Mouse (Mus musculus) small intestine, adult 2 months (tissue): ENCODE data around the gene Klk1b5. TPM values are rescaled to one million over a fixed set of nuclear protein-coding genes. Genes with fewer than 3 reads are reported as not detected.

ENCODE experiments used
- H3K27ac ChIP-seq: fragments of 200-500 bp; 2 replicates; pipeline ENCODE4 v1.5.1; 2012; ENCODE audit warnings: low read depth, low read length, control low read depth, inconsistent platforms; ENCODE audit not compliant: insufficient read depth
- H3K27me3 ChIP-seq: fragments of 200-500 bp; 2 replicates; pipeline ENCODE4 v1.6.1; 2012; ENCODE audit warnings: mild to moderate bottlenecking, moderate library complexity, low read length, inconsistent platforms; ENCODE audit not compliant: control insufficient read depth, insufficient read depth
- H3K36me3 ChIP-seq: fragments of 200-500 bp; 2 replicates; pipeline ENCODE4 v1.6.1; 2012; ENCODE audit warnings: mild to moderate bottlenecking, low read length, control low read depth, inconsistent platforms; ENCODE audit not compliant: control insufficient read depth, insufficient read depth
- H3K4me1 ChIP-seq: fragments of 200-500 bp; 2 replicates; pipeline ENCODE4 v1.6.1; 2012; ENCODE audit warnings: low read length, inconsistent platforms, mixed read lengths; ENCODE audit not compliant: control insufficient read depth, insufficient read depth, insufficient read length
- H3K4me3 ChIP-seq: fragments of 200-500 bp; 2 replicates; pipeline ENCODE4 v1.5.1; 2012; ENCODE audit warnings: low read depth, mild to moderate bottlenecking, control low read depth, inconsistent platforms, low read length, moderate library complexity
- CTCF ChIP-seq: fragments of 200-500 bp; IDR thresholded peaks from 2 replicates; pipeline ENCODE4 v1.5.1; 2012; ENCODE audit warnings: low read depth, mild to moderate bottlenecking, control low read depth, inconsistent platforms, low read length, moderate library complexity, mixed read lengths; ENCODE audit not compliant: insufficient replicate concordance, insufficient read length; ENCODE audit errors: extremely low read depth
- POLR2A ChIP-seq: fragments of 200-500 bp; IDR thresholded peaks from 2 replicates; pipeline ENCODE4 v1.6.1; 2012; ENCODE audit warnings: low read depth, mild to moderate bottlenecking, control low read depth, inconsistent platforms, low read length, moderate library complexity
- whole genome bisulfite sequencing: fragments of 180-500 bp; shearing (Covaris S2); methylation state at CpG from one replicate; pipeline ENCODE4 v1.1.7; 2018; 5-methylcytosine and 5-hydroxymethylcytosine counted together
- polyA plus RNA-seq: library from polyadenylated mRNA; depleted of rRNA; stranded (reverse); fragments of >200 nt; gene quantifications from 2 replicates; pipeline ENCODE4 v1.2.3, GENCODE M21; 2012

Gene Klk1b5
- polyA plus RNA-seq, 1 experiment, result 0.28 TPM

DNA sequence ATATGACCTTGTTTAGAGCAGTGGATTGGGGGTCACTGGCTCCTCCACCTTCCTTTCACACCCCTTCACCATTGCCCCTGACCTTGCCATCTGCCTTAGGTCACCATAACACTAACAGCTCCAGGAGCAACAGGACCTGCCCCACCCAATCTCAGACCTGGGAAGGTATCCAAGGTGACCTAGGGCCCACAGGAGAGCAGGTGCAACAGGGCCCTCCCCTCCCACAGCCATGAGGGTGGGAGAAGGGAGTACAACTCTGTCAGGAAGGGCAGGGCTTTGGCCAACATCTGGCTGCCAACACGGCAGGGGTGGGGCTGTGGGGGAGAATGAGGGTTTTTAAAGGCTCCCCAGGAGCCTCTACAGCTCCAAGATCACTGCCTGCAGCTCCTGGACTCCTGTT is 9.3 kb downstream of the Klk1b5 start, which contains the start of gene Klk1:
Gene Klk1, plus strand, starts transcription at position 285 of the 400 bp plus-strand sequence.
- Histone ChIP-seq H3K4me1 (peaks cover 13% of the 10 kb centered on the region; the same call in 1 of the 2 replicates), H3K4me3 (no peak within 1 kb of the TSS), H3K27me3 (no peaks in the 10 kb centered on the region), H3K27ac (peak within 1 kb of the TSS; percentile 2; the same call in 1 of the 2 replicates), H3K36me3 (no peaks in the 10 kb centered on the region)
- TF ChIP-seq POLR2A, result no peak
- TF ChIP-seq CTCF, result no peak
- 7% methylated on average over 1 of the region's 1 CpGs for WGBS

DNA sequence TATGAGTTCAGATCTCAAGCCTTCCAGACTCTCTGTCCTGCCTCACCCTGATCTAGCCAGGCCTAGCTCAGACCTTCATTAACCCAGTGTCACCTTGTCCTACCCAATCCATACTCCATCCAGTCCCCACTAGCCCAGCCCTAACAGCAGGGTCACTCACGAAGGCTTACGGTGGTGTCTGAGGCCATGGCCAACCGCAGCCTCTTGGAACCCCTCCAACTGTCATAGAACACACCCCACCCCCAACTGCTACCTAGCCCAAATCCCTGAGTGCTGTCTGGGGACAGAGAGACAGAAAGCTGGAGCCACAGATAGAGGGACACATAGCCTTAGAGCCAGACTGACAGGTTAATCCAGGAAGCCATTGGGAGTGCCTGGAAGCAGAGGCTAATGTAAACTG is 20.2 kb downstream of the Klk1b5 start, which contains the start of gene Gm36864:
Gene Gm36864, plus strand, starts transcription at position 269 of the 400 bp plus-strand sequence.
- H3K27me3 ChIP-seq, result no peaks in the 10 kb centered on the region
- TF ChIP-seq CTCF (no peak), POLR2A (no peak)
- 62% methylated on average over 3 of the region's 3 CpGs for WGBS
- no peak within 1 kb of the TSS for H3K4me3 ChIP-seq
- H3K36me3 ChIP-seq, result no peaks in the 10 kb centered on the region
- H3K4me1 ChIP-seq, result peaks cover 3% of the 10 kb centered on the region; the same call in 1 of the 2 replicates
- H3K27ac ChIP-seq, result no peak within 1 kb of the TSS

DNA sequence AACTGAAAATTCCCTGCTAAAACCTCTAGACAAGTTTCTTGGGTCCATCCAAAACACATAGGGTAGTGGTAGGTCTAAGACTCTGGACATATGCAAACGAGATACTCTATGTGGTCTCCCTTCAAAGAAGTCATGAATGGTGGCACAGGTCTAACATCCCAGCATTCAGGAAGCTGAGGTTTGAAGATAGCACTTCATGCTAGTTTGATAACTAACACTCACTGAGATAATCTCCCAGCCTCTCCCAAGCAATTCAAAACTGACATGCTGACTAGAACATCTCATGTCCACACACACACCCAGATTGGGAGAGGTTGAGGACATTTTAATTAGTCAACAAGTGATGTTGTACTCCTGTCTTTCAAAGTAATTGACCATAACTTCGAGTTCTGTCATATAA is 24.2 kb downstream of the Klk1b5 start:
- Histone ChIP-seq H3K27ac (no peak overlapping the region), H3K4me1 (peaks cover 6% of the 10 kb centered on the region; the same call in 1 of the 2 replicates), H3K4me3 (no peak overlapping the region), H3K27me3 (no peaks in the 10 kb centered on the region), H3K36me3 (no peaks in the 10 kb centered on the region)
- no peak for TF ChIP-seq CTCF
- no peak for TF ChIP-seq POLR2A
- WGBS, result 60% methylated on average over 2 of the region's 2 CpGs

DNA sequence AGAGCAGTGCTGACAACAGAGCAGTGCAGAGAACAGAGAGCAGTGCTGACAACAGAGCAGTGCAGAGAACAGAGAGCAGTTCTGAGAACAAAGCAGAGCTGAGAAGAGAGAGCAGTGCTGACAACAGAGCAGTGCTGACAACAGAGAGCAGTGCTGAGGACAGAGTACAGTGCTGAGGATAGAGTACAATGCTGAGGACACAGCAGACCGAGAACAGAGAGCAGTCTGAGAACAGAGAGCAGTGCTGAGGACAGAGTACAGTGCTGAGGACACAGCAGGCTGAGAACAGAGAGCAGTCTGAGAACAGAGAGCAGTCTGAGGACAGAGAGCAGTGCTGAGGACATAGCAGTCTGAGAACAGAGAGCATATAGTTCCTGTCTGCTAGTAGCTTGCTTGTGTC is 25.0 kb downstream of the Klk1b5 start:
- Histone ChIP-seq H3K36me3 (no peaks in the 10 kb centered on the region), H3K27ac (peak overlapping the region; percentile 64), H3K4me1 (peaks cover 11% of the 10 kb centered on the region; the same call in 1 of the 2 replicates), H3K4me3 (no peak overlapping the region), H3K27me3 (no peaks in the 10 kb centered on the region)
- WGBS, result 16% methylated on average over 1 of the region's 1 CpGs
- TF ChIP-seq POLR2A, result no peak
- TF ChIP-seq CTCF, result no peak

DNA sequence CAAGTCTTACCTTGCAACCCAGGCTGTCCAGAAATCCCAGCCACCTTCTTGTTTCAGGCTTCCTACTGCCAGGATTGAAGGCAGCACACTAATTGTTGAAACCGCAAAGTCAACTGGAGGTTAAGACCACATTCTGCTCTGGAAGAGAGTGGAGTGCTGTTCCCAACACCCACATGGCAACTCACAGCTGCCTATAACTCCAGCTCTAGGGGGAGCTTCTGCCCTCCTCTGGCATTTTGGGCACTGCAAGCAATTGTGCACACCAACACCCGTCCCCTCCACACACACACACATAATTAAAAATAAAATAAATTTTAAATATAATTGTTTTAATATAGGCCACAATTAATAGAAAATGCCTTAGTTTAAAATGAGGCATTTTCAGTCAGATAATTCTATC is 25.4 kb downstream of the Klk1b5 start:
- WGBS, result 66% methylated on average over 2 of the region's 2 CpGs
- peak overlapping the region; percentile 64; the same call in 1 of the 2 replicates for H3K27ac ChIP-seq
- no peak overlapping the region for H3K4me3 ChIP-seq
- no peaks in the 10 kb centered on the region for H3K36me3 ChIP-seq
- H3K4me1 ChIP-seq, result peaks cover 11% of the 10 kb centered on the region; the same call in 1 of the 2 replicates
- no peaks in the 10 kb centered on the region for H3K27me3 ChIP-seq
- TF ChIP-seq CTCF, result no peak
- TF ChIP-seq POLR2A, result no peak

DNA sequence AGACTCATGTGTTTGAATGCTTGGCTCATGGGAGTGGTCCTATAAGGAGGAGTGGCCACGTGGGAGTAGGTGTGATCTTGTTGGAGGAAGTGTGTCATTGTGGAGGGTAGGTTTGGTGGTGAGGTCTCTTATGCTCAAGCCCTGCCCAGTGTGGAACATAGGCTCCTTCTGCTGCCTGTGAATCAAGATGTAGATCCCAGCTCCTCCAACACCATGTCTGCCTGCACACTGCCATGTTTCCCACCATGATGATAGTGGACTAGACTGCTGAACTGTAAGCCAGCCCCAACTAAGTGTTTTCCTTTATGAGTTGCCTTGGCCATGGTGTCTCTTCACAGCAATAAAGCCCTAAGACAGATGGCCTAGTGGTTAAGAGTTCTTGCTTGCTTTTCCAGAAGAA is 28.3 kb downstream of the Klk1b5 start:
- peaks cover 3% of the 10 kb centered on the region; the same call in 1 of the 2 replicates for H3K36me3 ChIP-seq
- H3K4me3 ChIP-seq, result no peak overlapping the region
- H3K4me1 ChIP-seq, result peaks cover 11% of the 10 kb centered on the region; the same call in 1 of the 2 replicates
- no peaks in the 10 kb centered on the region for H3K27me3 ChIP-seq
- H3K27ac ChIP-seq, result no peak overlapping the region
- 52% methylated on average over 1 of the region's 1 CpGs for WGBS
- TF ChIP-seq POLR2A (no peak), CTCF (no peak)

DNA sequence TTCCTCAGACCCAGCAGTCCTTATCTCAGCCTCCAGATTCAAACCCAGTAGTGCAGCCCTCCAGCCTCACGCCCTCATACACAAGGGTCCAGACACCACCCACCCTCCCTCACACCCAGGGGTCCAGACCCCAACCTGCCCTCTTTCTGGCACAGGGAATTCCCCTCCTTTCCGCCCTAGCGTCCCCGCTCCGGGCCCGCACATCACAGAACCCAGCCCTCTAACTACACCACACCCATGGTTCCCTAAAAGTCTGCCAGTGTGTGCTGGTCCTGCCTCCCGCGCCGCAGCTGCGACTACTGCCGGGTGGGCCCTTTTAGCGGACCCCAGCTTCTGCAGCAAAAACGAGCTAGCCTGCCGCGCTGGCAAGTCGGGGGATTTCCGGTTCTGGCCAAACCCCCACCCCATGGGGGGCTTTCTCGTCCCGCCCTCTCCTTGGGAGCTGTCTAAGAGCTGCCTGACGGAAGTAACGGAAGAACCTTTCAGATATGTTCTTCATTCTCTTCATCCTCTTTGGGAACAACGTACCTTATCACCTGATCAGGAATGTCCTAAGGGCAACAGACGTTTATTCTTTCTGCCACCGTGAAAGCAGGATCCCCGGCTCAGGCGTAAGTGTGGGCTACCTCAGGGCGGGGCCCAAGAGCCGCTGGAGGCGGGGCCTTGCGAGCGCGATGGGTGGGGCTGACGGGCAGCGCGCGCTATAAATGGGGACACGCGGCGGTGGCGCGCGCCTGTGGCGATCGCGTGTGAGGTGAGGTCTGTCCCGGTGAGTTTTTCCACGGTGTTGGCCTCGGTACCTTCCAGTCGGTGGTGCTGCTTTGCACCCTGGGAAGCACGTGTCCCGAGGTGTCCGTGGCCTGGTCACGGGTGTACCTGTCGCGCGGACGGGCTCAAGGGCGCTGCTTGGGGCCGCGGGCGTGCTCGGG is 30.6 kb downstream of the Klk1b5 start, which contains the start of the genes 1700028J19Rik and 2410002F23Rik:
Gene 1700028J19Rik, minus strand, starts transcription at position 641 of the 929 bp plus-strand sequence.
Gene 2410002F23Rik, plus strand, starts transcription at position 668 of the 929 bp plus-strand sequence.
- Histone ChIP-seq H3K4me3 (peak within 1 kb of the TSS; percentile 75), H3K4me1 (peaks cover 5% of the 10 kb centered on the region), H3K36me3 (peaks cover 20% of the 10 kb centered on the region), H3K27ac (peak within 1 kb of the TSS; percentile 57), H3K27me3 (no peaks in the 10 kb centered on the region)
- WGBS, result under 1% methylated on average over 62 of the region's 62 CpGs
- TF ChIP-seq CTCF, result no peak
- TF ChIP-seq POLR2A, result peak; percentile 91
